Mouse (Mus musculus): Measurements from ENCODE around the gene Arhgap25. TPM values are rescaled to one million over a fixed set of nuclear protein-coding genes. Genes with fewer than 3 reads are reported as not detected.

Arhgap25 gene
- polyA plus RNA-seq, 1 experiment: 2.5 TPM

- WGBS: 5% methylated on average over 12 of the region's 12 CpGs
- DNase-seq (ENCODE audit: low read depth, low spot score): no peak
Observed at GRCm38 (mm10) chr6:87466221-87466620, 66.8 kb downstream of the Arhgap25 start.

- WGBS: 46% methylated on average over 6 of the region's 6 CpGs
- no peak for DNase-seq (ENCODE audit: low read depth, low spot score)
Observed at GRCm38 (mm10) chr6:87455507-87455906, 77.6 kb downstream of the Arhgap25 start.

GRCm38 (mm10) chr6:87451771-87452170, 81.3 kb downstream of the Arhgap25 start:
- 49% methylated on average over 3 of the region's 3 CpGs for WGBS
- DNase-seq (ENCODE audit: low read depth, low spot score): no peak

- 49% methylated on average over 3 of the region's 3 CpGs for WGBS
- DNase-seq (ENCODE audit: low read depth, low spot score): no peak
Observed at GRCm38 (mm10) chr6:87451016-87451415, 82.0 kb downstream of the Arhgap25 start.

- DNase-seq (ENCODE audit: low read depth, low spot score): no peak
- 85% methylated on average over 3 of the region's 3 CpGs for whole genome bisulfite sequencing
Observed at GRCm38 (mm10) chr6:87449534-87449933, 83.5 kb downstream of the Arhgap25 start.

- 77% methylated on average over 4 of the region's 4 CpGs for WGBS
- DNase-seq (ENCODE audit: low read depth, low spot score): no peak
Observed at GRCm38 (mm10) chr6:87447217-87447616, 85.8 kb downstream of the Arhgap25 start.

GRCm38 (mm10) chr6:87445222-87445621, 87.8 kb downstream of the Arhgap25 start:
- DNase-seq (ENCODE audit: low read depth, low spot score): no peak
- WGBS: 58% methylated on average over 7 of the region's 7 CpGs

- no peak for DNase-seq (ENCODE audit: low read depth, low spot score)
- WGBS: 83% methylated on average over 11 of the region's 11 CpGs
Observed at GRCm38 (mm10) chr6:87443253-87443652, 89.8 kb downstream of the Arhgap25 start.

GRCm38 (mm10) chr6:87436745-87437144, 96.3 kb downstream of the Arhgap25 start:
- no peak for DNase-seq (ENCODE audit: low read depth, low spot score)
- 70% methylated on average over 8 of the region's 8 CpGs for WGBS

GRCm38 (mm10) chr6:87435791-87436190, 97.3 kb downstream of the Arhgap25 start:
- no peak for DNase-seq (ENCODE audit: low read depth, low spot score)
- WGBS: 66% methylated on average over 3 of the region's 3 CpGs

- WGBS: 61% methylated on average over 7 of the region's 7 CpGs
- DNase-seq (ENCODE audit: low read depth, low spot score): no peak
Observed at GRCm38 (mm10) chr6:87428487-87429044, 104.5 kb downstream of the Arhgap25 start, which contains the start of gene Bmp10. TSS of gene Bmp10 (plus strand) at chr6:87428994.

- DNase-seq (ENCODE audit: low read depth, low spot score): no peak
- WGBS: 83% methylated on average over 8 of the region's 8 CpGs
Observed at GRCm38 (mm10) chr6:87427616-87428015, 105.4 kb downstream of the Arhgap25 start.

GRCm38 (mm10) chr6:87426954-87427353, 106.1 kb downstream of the Arhgap25 start:
- DNase-seq (ENCODE audit: low read depth, low spot score): no peak
- 69% methylated on average over 5 of the region's 5 CpGs for WGBS

- no peak for DNase-seq (ENCODE audit: low read depth, low spot score)
- 53% methylated on average over 19 of the region's 19 CpGs for WGBS
Observed at GRCm38 (mm10) chr6:87424037-87424816, 108.8 kb downstream of the Arhgap25 start.

GRCm38 (mm10) chr6:87422304-87422703, 110.8 kb downstream of the Arhgap25 start:
- WGBS: 75% methylated on average over 7 of the region's 7 CpGs
- DNase-seq (ENCODE audit: low read depth, low spot score): no peak

GRCm38 (mm10) chr6:87412011-87412410, 121.0 kb downstream of the Arhgap25 start:
- no peak for DNase-seq (ENCODE audit: low read depth, low spot score)
- 33% methylated on average over 3 of the region's 3 CpGs for WGBS

Other genes starting within 250 kb of the Arhgap25 start
- gene Antxr1, start 197.4 kb downstream of the Arhgap25 start, polyA plus RNA-seq (2012; rRNA removed): 3.7 and 5.1 TPM in 2 replicates
- 1.2 and 6.3 TPM in 2 replicates for gene Gkn1, start 182.3 kb downstream of the Arhgap25 start, polyA plus RNA-seq (2012; rRNA removed)
- 0.88 and 4.7 TPM in 2 replicates for gene Gkn2, start 159.9 kb downstream of the Arhgap25 start, polyA plus RNA-seq (2012; rRNA removed)
- 1.2 and 1.7 TPM in 2 replicates for gene Gkn3, start 144.3 kb downstream of the Arhgap25 start, polyA plus RNA-seq (2012; rRNA removed)
- gene Bmp10, start 104.3 kb downstream of the Arhgap25 start, polyA plus RNA-seq (2012; rRNA removed): not detected in 2 replicates
- 0.16 and 0.38 TPM in 2 replicates for gene Prokr1, start 57.5 kb upstream of the Arhgap25 start, polyA plus RNA-seq (2012; rRNA removed)
- 3.6 and 4.6 TPM in 2 replicates for gene Aplf, start 138.9 kb upstream of the Arhgap25 start, polyA plus RNA-seq (2012; rRNA removed)
- gene Efcc1, start 197.6 kb upstream of the Arhgap25 start, polyA plus RNA-seq (2012; rRNA removed): 1.6 and 3.3 TPM in 2 replicates
- gene Gp9, start 244.8 kb upstream of the Arhgap25 start, polyA plus RNA-seq (2012; rRNA removed): 0.75 and 0.88 TPM in 2 replicates